Mouse (Mus musculus) C2C12 (cell line): ENCODE results near the gene Inhba.

Experiments
- CEBPB ChIP-seq: IDR thresholded peaks from one replicate; pipeline ENCODE4 v1.6.1; 2011; ENCODE audit warnings: low read depth, mild to moderate bottlenecking, control low read depth, moderate library complexity
- CTCF ChIP-seq: IDR thresholded peaks from one replicate; pipeline ENCODE4 v1.5.1; 2011; ENCODE audit not compliant: control insufficient read depth, insufficient read depth, insufficient read length
- FOSL1 ChIP-seq: IDR thresholded peaks from one replicate; pipeline ENCODE4 v1.8.0; 2011; ENCODE audit warnings: mild to moderate bottlenecking, low read length; ENCODE audit not compliant: poor library complexity, insufficient read depth, severe bottlenecking
- MAX ChIP-seq: IDR thresholded peaks from one replicate; pipeline ENCODE4 v1.6.1; 2011; ENCODE audit warnings: mild to moderate bottlenecking, control low read depth
- MYOD1 ChIP-seq: IDR thresholded peaks from one replicate; pipeline ENCODE4 v1.6.1; 2011; ENCODE audit warnings: low read depth; ENCODE audit not compliant: control insufficient read depth, insufficient read length
- MYOG ChIP-seq: IDR thresholded peaks from one replicate; pipeline ENCODE4 v1.6.1; 2011; ENCODE audit not compliant: control insufficient read depth, insufficient read length; ENCODE audit errors: extremely low read depth
- USF1 ChIP-seq: IDR thresholded peaks from one replicate; pipeline ENCODE4 v1.6.1; 2011; ENCODE audit warnings: low read depth, mild to moderate bottlenecking, control low read depth, moderate library complexity

DNA sequence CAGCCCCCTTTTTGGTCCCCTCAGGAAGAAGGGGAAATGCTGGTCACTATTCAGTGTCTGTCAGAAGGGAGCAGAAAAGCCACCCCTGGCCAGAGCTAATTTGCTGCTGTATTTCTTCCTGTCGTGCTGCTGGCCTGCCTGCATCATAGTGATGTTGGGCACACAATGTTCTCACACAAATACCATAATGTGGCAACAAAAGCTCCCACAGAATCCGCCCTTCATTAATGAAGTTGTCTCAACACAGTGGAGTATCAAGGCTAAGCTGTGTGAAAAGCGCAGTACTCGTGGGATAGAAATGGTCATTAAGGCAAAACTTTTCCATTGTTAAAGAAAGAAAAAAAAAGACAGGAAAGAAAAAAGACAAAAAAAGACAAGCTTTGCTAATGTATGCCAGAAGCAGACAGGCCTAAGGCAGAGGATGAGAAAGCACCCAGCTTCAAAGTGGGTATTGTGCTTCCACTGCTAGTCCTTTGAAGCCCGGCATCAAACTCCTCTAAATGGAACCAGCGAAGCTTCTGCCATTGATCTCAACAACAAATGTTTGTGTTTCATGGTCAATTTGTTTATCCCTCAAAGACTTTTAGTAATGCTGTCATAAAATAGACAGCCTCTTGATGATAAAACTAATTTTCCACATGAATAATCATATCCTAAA lies 21.4 kb downstream of the Inhba start:
- no peak for TF ChIP-seq MYOG
- TF ChIP-seq MAX = no peak
- TF ChIP-seq CTCF = no peak
- no peak for TF ChIP-seq MYOD1
- no peak for TF ChIP-seq USF1
- TF ChIP-seq CEBPB = no peak
- no peak for TF ChIP-seq FOSL1
